Mouse (Mus musculus) midbrain, postnatal 0 days (tissue): ENCODE results near the gene Asphd2. TPM values are rescaled to one million over a fixed set of nuclear protein-coding genes. Genes with fewer than 3 reads are reported as not detected.

Source experiments
- ATAC-seq: fragments of 200-750 bp; cut with Nextera tagmentation; 2 replicates; pipeline ENCODE4 v1.8.0; 2017; ENCODE audit warnings: moderate number of reproducible peaks, mild to moderate bottlenecking, moderate TSS enrichment, moderate library complexity; ENCODE audit not compliant: low FRiP score
- DNase-seq: peaks from one replicate; pipeline ENCODE4 v3.0.0-alpha.2; 2015; ENCODE audit warnings: low spot score
- H3K27ac ChIP-seq: fragments of 300-500 bp; sonication (generic); 2 replicates; pipeline ENCODE4 v1.5.1; 2014; ENCODE audit warnings: low read depth, mild to moderate bottlenecking, low read length, mixed read lengths
- H3K27me3 ChIP-seq: fragments of 300-500 bp; sonication (generic); 2 replicates; pipeline ENCODE4 v1.6.1; 2014; ENCODE audit warnings: low read length, control low read depth, mixed read lengths; ENCODE audit not compliant: insufficient read depth
- H3K36me3 ChIP-seq: fragments of 300-500 bp; sonication (generic); 2 replicates; pipeline ENCODE4 v1.6.1; 2014; ENCODE audit warnings: low read length, control low read depth, mixed read lengths; ENCODE audit not compliant: insufficient read depth
- H3K4me1 ChIP-seq: fragments of 300-500 bp; sonication (generic); 2 replicates; pipeline ENCODE4 v1.6.1; 2014; ENCODE audit warnings: mild to moderate bottlenecking, control low read depth, antibody characterized with exemption, low read length, mixed read lengths; ENCODE audit not compliant: insufficient read depth
- H3K4me2 ChIP-seq: fragments of 300-500 bp; sonication (generic); 2 replicates; pipeline ENCODE4 v1.6.1; 2014; ENCODE audit warnings: low read depth, mild to moderate bottlenecking, low read length, mixed read lengths; ENCODE audit not compliant: poor library complexity, severe bottlenecking
- H3K4me3 ChIP-seq: fragments of 300-500 bp; sonication (generic); 2 replicates; pipeline ENCODE4 v1.5.1; 2014; ENCODE audit warnings: low read depth, mild to moderate bottlenecking, low read length, moderate library complexity
- H3K9ac ChIP-seq: fragments of 300-500 bp; sonication (generic); replicated peaks from 2 replicates; pipeline ENCODE4 v1.6.1; 2014; ENCODE audit warnings: mild to moderate bottlenecking, low read length, moderate library complexity, mixed read lengths; ENCODE audit not compliant: poor library complexity, severe bottlenecking
- H3K9me3 ChIP-seq: fragments of 300-500 bp; sonication (generic); 2 replicates; pipeline ENCODE4 v1.6.1; 2016; ENCODE audit warnings: low read length, control low read depth
- CTCF ChIP-seq: IDR thresholded peaks from 2 replicates; pipeline ENCODE4 v1.5.1; 2016; ENCODE audit warnings: antibody characterized with exemption, mild to moderate bottlenecking
- WGBS: fragments of 180-500 bp; shearing (Covaris S2); extraction: QIAGEN DNeasy Blood & Tissue Kit; methylation state at CpG from one replicate; pipeline ENCODE4 v1.1.7; 2014; 5-methylcytosine and 5-hydroxymethylcytosine counted together
- polyA plus RNA-seq: library from polyadenylated mRNA; unstranded; fragments of >200 nt; fragmentation: Nextera tagmentation; extraction: Ambion mirVana; gene quantifications from 2 replicates; pipeline ENCODE4 v1.2.1, GENCODE M21; 2015
- total RNA-seq: library from RNA; depleted of rRNA; stranded (reverse); fragments of >200 nt; gene quantifications from 2 replicates; pipeline ENCODE4 v1.2.3, GENCODE M21; 2014

Gene Asphd2
- total and polyA plus RNA-seq, 2 experiments from 2014 or later, result 162 to 192 TPM

DNA sequence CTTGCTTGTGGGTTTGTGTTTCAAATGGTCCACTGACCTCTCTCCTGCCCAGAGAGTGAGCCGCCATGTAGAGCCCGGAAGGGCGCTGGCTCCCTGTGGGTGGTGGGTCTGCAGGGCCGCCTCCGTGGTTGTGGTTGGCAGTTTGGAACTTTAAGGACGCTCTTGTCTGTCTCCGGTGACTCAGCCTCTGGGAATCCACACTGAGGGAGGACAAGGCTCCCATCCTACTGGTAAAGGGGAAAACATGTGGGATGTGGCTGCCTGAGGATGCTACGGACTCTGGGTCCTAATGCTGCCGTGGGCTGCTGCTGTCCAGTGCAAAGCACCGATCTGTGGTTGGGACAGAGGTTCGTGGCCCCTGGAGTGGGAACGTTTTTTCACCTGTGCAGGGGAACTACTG lies 26.7 kb downstream of the Asphd2 start:
- H3K4me2 ChIP-seq, result no peak overlapping the region
- TF ChIP-seq CTCF, result no peak
- H3K4me1 ChIP-seq, result peaks cover 23% of the 10 kb centered on the region
- H3K27me3 ChIP-seq, result no peaks in the 10 kb centered on the region
- DNase-seq (no peak), ATAC-seq (no peak)
- no peak overlapping the region for H3K27ac ChIP-seq
- WGBS, result 90% methylated on average over 12 of the region's 12 CpGs
- H3K36me3 ChIP-seq, result peaks cover 51% of the 10 kb centered on the region
- H3K4me3 ChIP-seq, result no peak overlapping the region
- H3K9me3 ChIP-seq, result no peaks in the 10 kb centered on the region
- no peak overlapping the region for H3K9ac ChIP-seq

- H3K9ac ChIP-seq, result no peak overlapping the region
- no peaks in the 10 kb centered on the region for H3K27me3 ChIP-seq
- DNase-seq (no peak), ATAC-seq (no peak)
- H3K27ac ChIP-seq, result no peak overlapping the region
- H3K9me3 ChIP-seq, result no peaks in the 10 kb centered on the region
- H3K4me3 ChIP-seq, result no peak overlapping the region
- H3K36me3 ChIP-seq, result peaks cover 53% of the 10 kb centered on the region
- H3K4me2 ChIP-seq, result no peak overlapping the region
- peaks cover 17% of the 10 kb centered on the region for H3K4me1 ChIP-seq
- TF ChIP-seq CTCF, result peak; percentile 40
- WGBS, result 93% methylated on average over 4 of the region's 4 CpGs
These were observed 27.3 kb downstream of the Asphd2 start for GRCm38 (mm10) chr5:112367338-112367737.

DNA sequence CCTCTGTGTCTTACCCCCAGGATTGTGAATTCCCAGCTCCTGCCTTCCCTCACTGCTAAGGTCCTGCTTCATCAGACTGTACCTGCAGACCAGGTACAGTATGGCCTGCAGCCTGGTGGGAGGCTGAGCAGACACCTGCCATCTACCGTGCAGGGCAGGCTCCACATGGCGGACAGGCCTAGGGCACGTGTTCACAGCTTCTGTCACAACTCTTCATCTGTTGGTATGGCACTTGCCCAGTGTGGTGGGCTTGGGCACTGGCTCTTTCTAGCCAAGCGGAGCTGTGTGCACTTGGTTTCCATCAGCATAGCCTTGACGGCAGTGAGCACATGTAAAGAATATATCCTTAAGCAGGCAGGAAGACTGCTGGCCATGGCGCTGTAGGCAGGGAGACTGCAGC lies 27.8 kb downstream of the Asphd2 start:
- TF ChIP-seq CTCF, result no peak
- Histone ChIP-seq H3K4me3 (no peak overlapping the region), H3K9ac (no peak overlapping the region), H3K4me2 (no peak overlapping the region), H3K27me3 (no peaks in the 10 kb centered on the region), H3K36me3 (peaks cover 53% of the 10 kb centered on the region), H3K9me3 (no peaks in the 10 kb centered on the region), H3K4me1 (peaks cover 13% of the 10 kb centered on the region), H3K27ac (no peak overlapping the region)
- WGBS, result 97% methylated on average over 6 of the region's 6 CpGs
- DNase-seq, result no peak
- ATAC-seq, result no peak

GRCm38 (mm10) chr5:112364184-112364797 lies 30.4 kb downstream of the Asphd2 start:
- no peak overlapping the region for H3K4me2 ChIP-seq
- DNase-seq, result no peak
- no peak overlapping the region for H3K9ac ChIP-seq
- ATAC-seq, result no peak
- H3K9me3 ChIP-seq, result no peaks in the 10 kb centered on the region
- no peaks in the 10 kb centered on the region for H3K4me1 ChIP-seq
- WGBS, result 69% methylated on average over 10 of the region's 10 CpGs
- no peak for TF ChIP-seq CTCF
- H3K27me3 ChIP-seq, result no peaks in the 10 kb centered on the region
- H3K4me3 ChIP-seq, result no peak overlapping the region
- H3K27ac ChIP-seq, result no peak overlapping the region
- peaks cover 45% of the 10 kb centered on the region for H3K36me3 ChIP-seq

GRCm38 (mm10) chr5:112360077-112360476 lies 34.6 kb downstream of the Asphd2 start:
- TF ChIP-seq CTCF, result no peak
- Histone ChIP-seq H3K9me3 (no peaks in the 10 kb centered on the region), H3K4me2 (no peak overlapping the region), H3K4me1 (no peaks in the 10 kb centered on the region), H3K27me3 (no peaks in the 10 kb centered on the region), H3K9ac (no peak overlapping the region), H3K36me3 (peaks cover 40% of the 10 kb centered on the region), H3K4me3 (no peak overlapping the region), H3K27ac (no peak overlapping the region)
- ATAC-seq (no peak), DNase-seq (no peak)
- 96% methylated on average over 3 of the region's 3 CpGs for WGBS

DNA sequence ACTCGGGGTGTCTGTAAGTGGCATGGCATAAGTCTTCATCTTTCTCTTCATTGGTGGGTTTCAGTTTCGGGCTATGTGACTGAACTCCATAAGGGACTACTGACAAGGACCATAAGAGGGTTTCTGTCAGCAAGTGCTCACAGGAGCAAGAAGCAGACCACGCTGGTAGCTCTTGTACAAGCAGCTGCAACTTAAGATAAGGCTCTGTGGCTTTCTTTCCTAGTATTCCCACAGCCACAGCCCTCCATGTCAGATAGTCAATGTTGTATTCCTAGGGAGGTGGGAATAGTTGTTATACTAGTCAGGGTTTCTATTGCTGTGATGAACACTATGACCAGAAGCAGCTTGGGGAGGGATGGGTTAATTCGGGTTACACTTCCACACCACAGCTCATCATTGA lies 35.1 kb downstream of the Asphd2 start:
- peaks cover 39% of the 10 kb centered on the region for H3K36me3 ChIP-seq
- no peak for DNase-seq
- no peak overlapping the region for H3K27ac ChIP-seq
- 96% methylated on average over 4 of the region's 4 CpGs for WGBS
- H3K4me1 ChIP-seq, result no peaks in the 10 kb centered on the region
- H3K9me3 ChIP-seq, result no peaks in the 10 kb centered on the region
- no peaks in the 10 kb centered on the region for H3K27me3 ChIP-seq
- no peak for ATAC-seq
- H3K9ac ChIP-seq, result no peak overlapping the region
- no peak overlapping the region for H3K4me3 ChIP-seq
- H3K4me2 ChIP-seq, result no peak overlapping the region
- TF ChIP-seq CTCF, result no peak
